Mouse (Mus musculus): ENCODE measurements around the gene Phf21a.
A peak's percentile ranks its signal among the peaks of the same experiment; 100 is the strongest.

Phf21a gene

DNA sequence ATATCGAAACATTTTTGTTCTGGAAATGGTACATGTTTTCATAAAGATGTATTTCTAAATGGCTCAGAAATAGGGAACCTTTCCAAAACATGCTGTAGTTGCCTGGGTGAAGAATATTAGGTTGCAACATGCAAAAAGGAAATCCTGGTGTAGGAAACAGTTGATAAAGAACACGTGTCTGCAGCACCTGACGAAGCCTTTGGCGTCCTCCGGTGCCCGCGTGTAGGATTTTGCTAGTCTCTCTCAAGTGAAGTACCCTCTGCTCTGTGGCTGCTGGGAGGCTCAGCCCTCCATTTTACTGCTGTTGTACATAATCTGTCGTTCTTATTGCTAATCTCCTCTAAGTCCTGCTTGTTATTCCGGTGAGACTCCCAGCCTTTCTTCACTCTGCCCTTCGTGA lies 207.0 kb downstream of the Phf21a start:
- DNase-seq (ENCODE audit: low spot score), result peak; percentile 6

DNA sequence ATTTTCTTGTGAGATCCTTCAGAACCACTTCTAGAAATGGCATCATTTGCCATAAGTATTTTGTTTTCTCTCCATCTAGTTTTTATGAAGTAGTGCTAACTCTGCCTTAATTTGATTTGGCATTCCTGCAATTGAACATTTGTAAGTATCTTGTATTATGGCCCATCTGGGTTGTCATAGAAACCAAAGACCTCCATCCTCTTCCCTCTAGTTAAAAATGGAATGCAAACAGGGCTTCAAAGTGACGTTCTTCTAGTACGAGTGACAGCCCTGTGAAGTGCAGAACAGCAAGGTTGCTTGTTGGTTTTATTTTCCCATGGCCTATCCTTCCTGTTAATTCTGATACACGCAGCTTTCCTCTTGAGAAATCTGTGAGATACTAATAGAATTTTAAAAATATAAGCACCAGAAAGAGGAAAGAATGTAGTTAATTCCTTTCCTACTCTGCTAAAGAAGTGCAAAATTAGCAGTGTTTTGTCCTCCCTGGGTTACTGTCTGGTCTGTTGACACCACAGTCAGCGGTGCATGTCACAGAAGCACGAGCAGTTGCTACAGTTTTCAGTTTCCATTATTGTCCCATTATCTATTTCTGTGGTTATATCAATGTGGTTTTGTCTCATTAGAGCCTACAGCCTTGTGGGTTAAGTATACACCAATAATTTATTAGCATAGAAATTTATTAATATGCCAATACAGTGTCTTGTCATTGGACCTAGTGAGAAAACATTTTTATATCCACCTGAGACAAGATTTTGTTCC lies 209.1 kb downstream of the Phf21a start:
- DNase-seq (ENCODE audit: low spot score), result no peak

DNA sequence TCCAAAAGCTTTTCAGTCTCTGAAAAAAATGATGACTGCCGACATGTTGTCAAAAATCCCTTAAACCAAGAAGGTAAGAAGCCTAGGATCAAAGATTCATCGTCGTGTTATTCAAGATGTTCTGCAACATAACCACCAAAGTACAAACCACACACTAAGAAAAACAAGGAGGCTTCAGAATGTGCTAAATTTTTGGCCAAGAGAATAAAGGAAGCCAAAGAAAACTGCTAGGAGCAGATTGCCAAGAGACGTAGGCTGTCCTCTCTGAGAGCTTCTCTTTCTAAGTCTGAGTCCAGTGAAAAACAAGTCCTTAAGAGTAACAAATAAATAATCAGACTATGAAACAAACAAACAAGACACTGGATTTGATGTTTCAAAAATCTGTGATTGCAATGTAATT lies 219.6 kb downstream of the Phf21a start:
- no peak for DNase-seq (ENCODE audit: low spot score)

DNA sequence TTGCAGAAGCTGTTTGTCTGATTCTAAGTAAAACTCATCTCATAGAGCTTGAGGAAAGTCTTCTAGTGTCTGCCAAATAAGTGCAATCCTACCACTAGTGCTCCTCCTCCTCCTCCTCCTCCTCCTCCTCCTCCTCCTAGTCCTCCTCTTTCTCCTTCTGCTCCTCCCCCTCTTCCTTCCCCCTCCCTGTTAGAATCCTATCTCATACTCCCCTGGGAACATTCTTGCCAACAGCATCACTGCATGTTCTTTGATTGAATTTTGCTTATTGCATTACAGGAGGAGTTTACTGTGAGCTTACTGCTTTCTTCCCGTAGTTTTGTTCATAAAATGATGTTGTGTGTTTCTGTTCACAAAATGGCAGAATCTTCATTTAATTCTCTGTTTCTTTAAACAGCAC lies 221.1 kb downstream of the Phf21a start:
- no peak for DNase-seq (ENCODE audit: low spot score)

DNA sequence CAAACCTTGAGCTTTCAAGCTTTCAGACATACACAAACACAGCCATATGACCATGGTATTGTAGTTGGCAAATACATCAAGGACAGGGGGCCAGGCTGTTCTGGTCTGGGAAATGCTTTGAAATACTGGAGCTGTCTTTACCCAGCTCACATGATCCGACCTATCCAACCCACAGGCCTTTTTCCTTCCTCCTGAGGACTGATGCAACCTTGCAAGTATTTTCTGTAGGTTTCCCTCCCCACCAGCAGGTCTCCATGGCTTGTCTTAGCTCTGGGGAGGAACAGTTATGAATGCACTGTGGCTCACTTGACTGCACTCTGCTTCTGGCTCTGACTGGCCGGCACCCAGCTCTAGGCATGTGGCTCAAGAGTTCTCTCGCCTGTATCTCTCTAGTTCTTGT lies 223.7 kb downstream of the Phf21a start:
- no peak for DNase-seq (ENCODE audit: low spot score)

DNA sequence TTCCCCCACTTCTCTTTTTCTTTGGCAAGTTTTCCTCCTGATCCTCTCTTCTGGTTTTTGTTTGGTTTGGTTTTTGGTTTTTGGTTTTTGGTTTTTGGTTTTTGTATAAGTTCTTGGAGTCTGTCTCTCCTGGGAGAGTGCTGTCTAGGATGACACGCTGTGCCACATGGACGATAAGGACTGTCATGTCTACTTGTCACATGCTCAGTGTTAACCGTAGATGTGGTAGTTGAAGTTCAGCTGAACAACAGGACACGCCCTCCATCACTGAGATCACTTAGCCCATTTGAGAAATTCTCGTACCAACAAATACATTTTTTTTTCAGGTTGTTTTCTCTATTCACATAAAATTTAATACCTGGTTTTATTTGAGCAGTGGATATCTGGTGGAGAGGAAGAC lies 224.3 kb downstream of the Phf21a start:
- DNase-seq (ENCODE audit: low spot score), result no peak

DNA sequence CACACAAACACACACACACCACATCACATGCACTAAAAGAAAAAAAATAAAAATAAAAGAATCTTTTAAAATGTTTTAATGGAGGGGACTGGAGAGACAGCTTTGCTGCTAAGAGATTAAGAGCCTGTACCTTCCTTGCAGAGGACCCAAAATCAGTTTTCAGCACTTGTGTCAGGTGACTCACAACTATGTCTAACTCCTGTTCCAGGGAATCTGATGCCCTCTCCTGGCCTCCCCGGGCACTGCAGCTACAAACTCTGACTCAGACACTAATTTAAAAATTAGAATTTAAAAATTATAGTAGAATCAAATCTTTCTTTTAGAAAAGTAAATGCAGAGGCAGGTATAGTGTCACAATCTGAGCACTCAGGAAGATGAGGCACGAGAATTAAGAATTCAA lies 229.8 kb downstream of the Phf21a start:
- peak; percentile 26 for DNase-seq (ENCODE audit: low spot score)

DNA sequence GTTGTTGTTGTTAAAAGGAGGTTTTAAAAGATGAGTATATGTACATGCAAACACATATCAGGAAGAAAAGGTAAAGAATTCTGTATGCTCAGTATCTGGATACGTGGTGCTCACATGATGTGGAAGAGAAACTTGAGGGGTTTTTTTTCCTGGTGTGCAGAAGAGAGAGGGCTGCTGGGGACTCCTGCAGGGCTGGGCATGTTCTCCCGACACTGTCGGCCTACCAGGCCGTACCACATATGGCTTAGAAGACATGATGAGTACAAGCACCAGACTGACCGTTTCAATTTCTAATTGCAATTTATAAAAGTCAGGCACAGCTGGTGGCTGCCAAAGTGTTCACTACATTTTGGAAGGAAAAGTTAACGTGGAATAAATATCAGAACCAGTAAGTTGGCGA lies 232.8 kb downstream of the Phf21a start:
- DNase-seq (ENCODE audit: low spot score), result no peak

DNA sequence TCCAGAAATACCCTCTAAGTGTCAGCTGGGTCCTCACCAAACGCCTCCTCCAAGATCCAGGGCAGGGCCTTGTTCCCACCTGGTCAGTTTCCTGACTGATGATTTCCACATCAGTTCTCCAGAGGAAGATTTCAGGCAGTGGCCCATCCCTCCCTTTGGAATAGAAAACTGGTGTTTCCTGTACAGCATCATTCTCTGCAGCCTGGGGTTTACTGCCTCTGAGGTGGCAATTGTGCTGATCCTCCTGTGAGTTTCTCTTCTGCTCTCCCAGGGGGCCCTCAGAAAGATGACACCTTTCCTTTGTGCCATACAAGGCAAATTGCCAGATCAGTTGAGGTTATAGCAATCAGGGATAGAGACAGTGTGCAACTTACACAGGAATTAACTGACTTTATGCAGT lies 233.3 kb downstream of the Phf21a start:
- DNase-seq (ENCODE audit: low spot score), result no peak

DNA sequence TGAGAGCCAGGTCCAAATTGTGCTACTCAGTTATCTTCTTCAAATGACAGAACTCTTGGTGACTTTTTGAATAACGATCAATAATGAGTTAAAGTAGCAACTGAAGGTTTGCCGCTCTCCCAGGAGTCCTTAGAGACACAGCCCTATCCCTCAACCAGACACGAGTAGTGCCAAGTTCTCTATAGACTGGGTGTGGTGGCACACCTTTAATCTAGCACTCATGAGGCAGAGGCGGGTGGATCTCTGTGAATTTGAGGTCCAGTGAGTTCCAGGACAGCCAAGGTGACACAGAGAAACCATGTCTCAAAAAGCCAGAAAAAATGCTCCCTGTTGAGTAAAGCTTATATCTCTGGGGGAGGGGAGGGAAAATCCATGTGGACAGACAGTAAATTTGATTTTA lies 234.7 kb downstream of the Phf21a start:
- no peak for DNase-seq (ENCODE audit: low spot score)

DNA sequence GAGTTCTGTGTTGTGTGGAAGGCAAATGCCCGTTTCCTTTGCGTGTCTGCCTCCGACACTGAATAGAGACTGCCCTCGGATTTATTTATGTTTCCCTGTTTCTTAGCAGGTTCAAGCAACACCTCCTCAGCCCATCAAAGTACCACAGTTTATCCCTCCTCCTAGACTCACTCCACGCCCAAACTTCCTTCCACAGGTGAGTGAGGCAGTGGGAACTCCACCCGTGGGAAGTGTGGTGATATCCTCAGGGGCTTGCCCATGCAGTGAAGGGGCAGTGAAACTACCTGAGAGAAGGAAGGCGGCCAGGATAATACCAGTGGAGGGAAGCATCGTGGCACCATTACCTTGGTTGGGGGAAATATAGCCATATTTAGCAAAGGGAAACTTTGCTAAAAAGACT lies 235.3 kb downstream of the Phf21a start:
- DNase-seq (ENCODE audit: low spot score), result no peak

DNA sequence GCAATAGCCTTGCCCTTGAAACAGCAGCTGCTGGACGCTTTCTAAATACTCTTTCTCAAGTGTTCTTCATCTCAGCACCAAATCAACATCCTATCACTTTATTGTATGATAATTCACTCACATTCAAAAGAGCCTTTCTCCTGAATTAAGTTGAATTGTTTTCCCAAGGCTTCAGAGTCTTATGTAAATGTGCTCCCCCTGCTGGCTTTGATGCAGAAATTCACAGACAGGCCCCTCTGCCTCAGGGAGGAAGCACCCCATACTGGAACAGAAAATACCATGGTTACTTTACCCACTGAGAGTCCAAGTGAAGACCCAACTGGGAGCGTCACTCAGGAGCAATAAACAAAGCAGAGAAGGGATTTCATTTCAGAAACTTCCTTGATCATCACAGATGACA lies 237.9 kb downstream of the Phf21a start:
- DNase-seq (ENCODE audit: low spot score), result peak; percentile 74

DNA sequence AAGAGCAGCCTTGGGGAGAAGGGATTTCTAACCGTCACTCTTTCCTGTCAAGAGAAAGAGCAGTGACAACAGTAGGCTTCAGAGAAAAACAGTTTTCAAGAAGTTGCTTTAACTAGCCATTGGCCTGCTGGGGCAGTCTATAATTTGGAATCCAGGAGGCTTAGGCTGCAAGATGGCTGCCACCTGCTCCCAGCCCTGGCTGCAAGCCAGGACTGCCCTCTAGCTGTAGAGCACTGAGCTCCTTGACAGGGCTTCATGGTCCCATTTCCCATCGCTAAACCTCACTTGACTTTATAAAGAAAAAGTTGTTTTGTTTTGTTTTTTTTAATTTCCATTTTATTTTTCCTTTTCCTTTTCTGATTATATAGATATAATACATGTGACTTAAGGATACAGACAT lies 238.5 kb downstream of the Phf21a start:
- no peak for DNase-seq (ENCODE audit: low spot score)

DNA sequence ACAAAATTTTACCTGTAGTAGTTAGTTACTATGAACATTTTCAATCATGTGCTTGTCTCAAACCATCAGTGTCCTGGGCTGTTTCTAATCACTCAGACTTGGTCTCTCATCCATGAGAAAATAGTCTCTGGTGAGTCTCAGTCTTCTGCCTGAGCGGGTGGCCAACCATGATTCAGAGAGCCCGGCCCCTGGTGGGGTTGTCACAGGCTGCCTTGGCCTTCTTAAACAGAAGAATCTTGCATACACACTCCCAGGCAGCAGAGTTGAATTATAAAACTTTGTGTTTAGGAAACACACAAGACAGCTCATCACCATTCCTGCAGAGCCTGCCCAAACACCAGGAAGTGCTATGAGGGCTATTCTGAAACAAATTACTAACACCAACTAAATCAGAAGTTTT lies 239.0 kb downstream of the Phf21a start:
- no peak for DNase-seq (ENCODE audit: low spot score)

DNA sequence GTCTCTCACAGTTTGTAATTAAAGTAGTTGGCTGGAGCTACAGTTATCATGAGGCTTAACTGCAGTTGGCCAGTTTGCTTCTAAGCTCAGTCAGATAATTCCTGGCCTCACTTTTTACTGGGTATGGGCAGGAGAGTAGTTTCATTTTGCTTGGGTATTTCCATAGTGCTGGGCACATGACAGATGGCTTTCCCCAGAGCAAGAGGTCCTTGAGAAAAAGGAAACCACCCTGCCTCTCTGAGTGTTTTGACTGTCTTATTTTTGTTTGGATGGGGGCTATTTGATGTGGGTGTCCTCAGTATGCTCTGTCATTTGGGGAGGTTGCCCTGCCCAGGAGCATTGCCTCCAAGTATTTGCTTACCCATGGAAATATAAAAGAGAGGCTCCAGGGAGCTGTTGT lies 249.5 kb downstream of the Phf21a start:
- no peak for DNase-seq (ENCODE audit: low spot score)

DNA sequence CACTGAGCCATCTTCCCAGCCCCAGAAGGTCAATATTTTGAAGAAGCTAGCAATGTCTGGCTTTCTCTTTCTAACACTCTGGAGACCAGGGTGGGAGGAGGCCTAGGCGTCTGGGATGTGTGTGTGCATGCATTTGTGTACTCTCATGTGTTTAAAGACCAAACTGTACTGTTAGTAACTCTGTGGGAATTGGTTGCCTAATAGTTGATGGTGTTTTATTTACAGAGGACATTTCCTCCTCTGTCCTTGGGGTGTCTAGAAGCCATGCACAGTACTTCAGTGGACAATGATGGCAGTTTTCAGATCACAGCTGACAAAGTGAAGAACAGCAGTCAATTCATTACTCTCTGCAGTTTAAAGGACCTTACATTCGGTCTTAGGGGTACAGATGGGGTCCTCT lies 254.3 kb downstream of the Phf21a start:
- DNase-seq (ENCODE audit: low spot score), result no peak

DNA sequence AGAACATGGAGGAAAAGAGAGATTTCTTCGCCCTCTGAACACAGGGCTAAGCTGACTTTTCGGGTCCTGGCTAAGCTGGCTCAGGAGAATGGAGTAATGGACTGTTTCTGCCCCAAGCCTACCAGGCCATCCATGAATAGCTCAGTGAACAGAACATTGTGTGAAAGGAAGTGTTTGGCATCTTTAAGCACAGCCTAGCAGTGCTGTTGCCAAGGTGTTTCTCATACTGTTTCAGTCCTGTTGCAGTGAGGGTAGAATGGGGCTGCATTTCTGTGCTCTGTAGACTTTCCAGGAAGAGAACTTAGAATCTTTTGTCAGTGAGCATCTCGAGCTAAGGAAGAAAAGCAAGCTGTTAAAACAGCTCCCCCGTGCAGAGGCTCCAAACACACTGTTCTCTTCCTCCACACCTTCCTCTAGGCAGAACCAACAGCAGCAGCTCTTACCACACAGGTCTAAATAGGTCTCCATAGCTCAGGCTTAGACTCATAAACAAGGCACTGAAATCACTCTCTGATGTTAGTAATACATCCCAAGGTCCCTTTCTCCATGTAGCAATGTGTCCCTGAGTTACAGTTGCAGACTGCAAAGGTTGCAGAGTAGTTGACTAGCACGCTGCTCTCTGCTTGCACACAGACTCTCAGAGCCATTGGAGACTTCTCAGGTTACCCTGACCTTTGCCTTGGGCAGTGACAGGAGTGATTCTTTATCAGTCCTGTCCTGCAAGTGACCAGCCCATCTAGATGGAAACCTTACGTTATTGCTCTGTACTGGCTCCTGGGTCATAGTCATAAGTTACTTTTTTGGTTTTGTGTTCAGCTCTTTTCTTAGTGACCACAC lies 256.9 kb downstream of the Phf21a start:
- peak; percentile 50 for DNase-seq (ENCODE audit: low spot score)

DNA sequence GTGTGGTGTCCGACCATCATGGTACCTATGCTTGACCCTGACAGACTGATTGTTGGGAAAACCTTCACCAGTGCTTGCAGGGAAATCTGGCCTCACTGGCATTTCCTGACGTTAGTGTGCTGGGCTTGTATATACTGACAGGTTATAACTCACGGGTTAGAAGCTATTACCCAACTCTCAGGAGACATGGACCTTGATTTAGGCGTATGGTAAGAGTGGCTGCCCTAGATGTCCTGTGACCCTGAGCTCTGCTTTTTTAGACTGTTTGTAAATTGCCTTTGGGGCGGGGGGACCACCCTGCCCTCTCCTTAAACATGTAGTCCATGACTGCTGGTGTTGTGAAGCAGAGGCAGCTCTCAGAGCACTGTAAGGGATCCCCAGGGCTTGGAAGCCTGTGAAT lies 257.8 kb downstream of the Phf21a start:
- peak; percentile 12 for DNase-seq (ENCODE audit: low spot score)

DNA sequence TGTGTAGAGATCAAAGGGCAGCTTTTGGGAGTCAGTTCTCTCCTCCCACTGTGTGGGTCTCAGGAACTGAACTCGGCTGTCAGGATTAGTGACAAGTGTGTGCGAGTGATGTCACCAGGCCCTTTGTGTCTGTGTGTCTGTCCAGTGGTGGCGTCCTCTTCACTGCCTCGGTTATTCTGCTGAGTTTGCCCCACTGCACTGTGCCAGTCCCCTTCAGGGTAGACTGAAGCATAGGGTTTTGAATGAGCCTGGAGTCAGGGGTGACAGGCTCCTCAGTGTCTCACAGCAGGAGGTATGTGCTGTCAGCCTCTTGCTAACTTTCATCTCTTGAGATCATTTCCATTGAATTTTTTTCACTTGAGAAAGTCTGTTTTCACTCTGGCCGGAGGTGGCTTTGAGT lies 260.5 kb downstream of the Phf21a start:
- DNase-seq (ENCODE audit: low spot score), result no peak

DNA sequence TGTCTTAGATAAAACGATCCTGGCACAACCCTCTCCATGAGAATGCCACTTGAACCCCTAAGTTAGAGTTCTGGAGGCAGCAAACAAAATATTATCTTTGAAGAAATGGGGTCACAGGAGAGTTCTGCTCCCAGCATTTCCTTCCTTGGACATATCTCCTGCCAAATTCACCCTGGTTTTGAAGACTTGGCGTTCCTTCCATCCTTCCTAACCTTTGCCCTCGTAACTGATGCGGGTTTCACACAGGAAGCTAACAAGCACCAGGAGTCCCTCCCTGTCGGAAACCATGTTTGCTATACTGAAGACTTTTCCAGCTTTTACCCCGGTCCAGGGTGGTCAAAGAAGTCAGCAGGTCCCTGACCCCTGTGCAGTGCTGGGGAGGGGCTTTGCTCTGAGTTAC lies 261.3 kb downstream of the Phf21a start:
- no peak for DNase-seq (ENCODE audit: low spot score)

DNA sequence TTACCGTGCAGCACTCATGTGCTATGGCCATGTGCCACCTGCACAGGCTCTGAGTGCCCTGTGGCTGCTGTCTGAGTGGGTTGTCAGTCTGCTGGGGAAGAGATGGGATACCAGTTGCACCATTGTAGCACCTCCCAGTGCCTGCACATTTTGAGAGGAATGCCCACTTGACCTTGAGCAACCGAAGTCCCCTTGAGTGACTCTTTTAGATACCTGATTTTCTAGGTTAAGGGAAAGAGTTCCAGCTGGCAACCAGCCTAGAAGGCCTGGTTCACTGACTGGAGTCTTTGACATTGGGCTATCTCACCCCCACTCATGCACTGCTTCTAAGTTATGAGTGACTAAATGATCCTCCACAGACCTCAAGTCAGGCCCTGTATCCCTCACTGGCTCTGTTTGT lies 266.4 kb downstream of the Phf21a start:
- DNase-seq (ENCODE audit: low spot score), result no peak

DNA sequence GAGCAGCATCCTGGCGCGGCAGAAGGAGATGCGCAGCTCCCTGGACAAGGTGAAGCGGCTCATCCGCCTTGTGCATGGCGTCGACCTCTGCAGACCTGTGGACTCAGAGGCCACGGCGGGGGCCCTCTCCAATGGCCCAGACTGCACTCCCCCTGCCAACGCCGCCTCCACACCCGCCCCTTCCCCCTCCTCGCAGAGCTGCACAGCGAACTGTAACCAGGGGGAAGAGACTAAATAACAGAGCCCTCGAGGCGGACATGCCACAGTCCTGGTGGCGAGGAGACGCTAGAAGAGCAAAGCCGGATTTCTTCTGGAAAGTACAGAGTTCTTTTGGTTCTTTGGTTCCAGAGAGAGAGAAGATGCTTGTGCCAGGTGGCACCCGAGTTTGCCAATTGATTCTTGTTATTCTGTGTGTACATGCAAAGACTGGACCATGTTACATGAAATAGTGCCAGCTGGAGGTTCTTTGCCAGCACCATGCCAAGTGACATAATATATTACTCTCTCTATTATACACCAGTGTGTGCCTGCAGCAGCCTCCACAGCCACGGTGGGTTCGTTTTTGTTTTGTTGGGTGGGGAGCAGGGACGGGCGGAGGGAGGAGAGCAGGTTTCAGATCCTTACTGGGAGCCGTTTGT lies 267.4 kb downstream of the Phf21a start:
- DNase-seq (ENCODE audit: low spot score), result no peak

DNA sequence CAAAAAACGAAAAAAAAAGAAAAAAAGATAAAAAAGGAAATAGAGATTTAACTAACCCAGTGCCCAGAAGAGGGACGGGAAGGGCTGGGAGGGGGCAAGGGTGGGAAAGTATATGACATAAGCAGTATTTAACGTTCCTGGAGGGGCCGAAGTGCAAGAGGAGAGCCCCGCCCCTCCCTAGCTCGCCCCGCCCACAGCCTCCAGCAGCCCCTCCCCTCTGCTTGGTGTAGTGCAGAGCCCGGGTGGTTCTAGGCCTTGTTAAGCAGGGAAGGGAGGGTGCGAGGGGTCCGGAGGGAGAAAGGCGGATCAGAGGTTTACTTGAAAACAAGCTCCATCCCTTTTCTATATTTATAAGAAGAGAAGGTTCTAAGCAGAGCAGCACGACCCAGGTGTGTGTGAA lies 268.0 kb downstream of the Phf21a start:
- no peak for DNase-seq (ENCODE audit: low spot score)
